Mouse (Mus musculus) lung, postnatal 36 days (tissue): ENCODE data around the gene Sdhb.

Experiments used
- DNase-seq: peaks from one replicate; pipeline ENCODE4 v3.0.0; 2022; ENCODE audit warnings: mixed read lengths

The Sdhb gene

GRCm38 (mm10) chr4:141016311-141016710, 55.3 kb downstream of the Sdhb start:
- DNase-seq = peak; percentile 22

DNA sequence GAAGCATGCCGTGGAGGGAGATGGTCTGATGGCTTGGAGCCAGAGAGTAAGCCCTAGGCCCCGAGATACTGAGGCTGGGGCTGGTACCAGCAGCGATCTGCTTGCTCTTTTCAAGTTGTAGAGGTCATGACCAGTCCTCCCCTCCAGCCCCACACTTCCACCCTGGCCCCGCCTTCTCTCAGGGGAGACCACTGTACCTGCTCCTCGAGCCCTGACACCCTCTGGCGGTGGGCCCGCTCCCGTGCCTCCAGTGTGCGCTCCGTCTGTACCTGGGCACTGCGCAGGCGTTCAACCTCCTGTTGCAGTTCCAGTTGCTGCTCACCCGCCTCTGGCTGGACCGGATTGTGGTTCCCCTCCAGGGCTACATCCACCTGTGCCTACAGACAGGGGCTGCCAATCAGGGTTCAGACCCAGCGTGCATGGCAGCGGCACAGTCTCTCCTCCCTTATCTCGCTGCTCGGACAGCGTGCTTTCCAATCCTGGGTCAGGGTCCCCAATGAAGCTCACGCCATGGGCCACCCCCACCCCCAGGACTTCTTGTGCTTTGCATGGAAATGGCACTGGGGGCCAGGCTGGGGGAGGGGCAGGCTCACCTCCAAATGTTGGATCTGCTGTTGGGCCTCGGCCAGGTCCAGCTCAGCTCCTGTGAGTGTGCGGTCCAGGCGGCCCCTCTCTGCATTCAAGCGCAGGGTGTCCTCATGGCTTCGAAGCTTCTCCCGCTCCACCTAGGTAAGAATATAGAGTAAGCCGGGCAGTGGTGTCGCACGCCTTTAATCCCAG, 56.8 kb downstream of the Sdhb start:
- no peak for DNase-seq

GRCm38 (mm10) chr4:141020220-141020619, 59.2 kb downstream of the Sdhb start:
- DNase-seq = no peak

GRCm38 (mm10) chr4:141020811-141021613, 60.0 kb downstream of the Sdhb start:
- DNase-seq = peak; percentile 51

DNA sequence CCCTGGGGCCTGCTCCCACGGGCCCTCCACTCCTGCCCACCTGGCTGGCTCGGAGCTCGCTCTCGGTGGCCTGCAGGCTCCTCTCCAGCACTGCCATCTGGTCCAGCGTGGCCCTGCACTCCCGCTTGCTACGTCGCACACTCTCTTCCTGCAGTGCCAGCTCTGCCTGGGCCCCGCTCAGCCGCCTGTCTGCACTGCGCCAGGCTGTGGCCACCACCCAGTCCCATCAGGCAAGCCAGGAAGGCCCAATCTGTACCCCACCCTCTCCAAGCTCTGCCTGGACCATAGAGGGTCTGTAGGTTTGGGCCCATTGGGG, 60.6 kb downstream of the Sdhb start:
- DNase-seq = no peak

- peak; percentile 60 for DNase-seq
Observed at GRCm38 (mm10) chr4:141024052-141024451, 63.0 kb downstream of the Sdhb start.

- no peak for DNase-seq
Observed at GRCm38 (mm10) chr4:141024992-141025391, 64.0 kb downstream of the Sdhb start.
